Mouse (Mus musculus): Measurements from ENCODE around the gene Glipr2.

Gene Glipr2

DNA sequence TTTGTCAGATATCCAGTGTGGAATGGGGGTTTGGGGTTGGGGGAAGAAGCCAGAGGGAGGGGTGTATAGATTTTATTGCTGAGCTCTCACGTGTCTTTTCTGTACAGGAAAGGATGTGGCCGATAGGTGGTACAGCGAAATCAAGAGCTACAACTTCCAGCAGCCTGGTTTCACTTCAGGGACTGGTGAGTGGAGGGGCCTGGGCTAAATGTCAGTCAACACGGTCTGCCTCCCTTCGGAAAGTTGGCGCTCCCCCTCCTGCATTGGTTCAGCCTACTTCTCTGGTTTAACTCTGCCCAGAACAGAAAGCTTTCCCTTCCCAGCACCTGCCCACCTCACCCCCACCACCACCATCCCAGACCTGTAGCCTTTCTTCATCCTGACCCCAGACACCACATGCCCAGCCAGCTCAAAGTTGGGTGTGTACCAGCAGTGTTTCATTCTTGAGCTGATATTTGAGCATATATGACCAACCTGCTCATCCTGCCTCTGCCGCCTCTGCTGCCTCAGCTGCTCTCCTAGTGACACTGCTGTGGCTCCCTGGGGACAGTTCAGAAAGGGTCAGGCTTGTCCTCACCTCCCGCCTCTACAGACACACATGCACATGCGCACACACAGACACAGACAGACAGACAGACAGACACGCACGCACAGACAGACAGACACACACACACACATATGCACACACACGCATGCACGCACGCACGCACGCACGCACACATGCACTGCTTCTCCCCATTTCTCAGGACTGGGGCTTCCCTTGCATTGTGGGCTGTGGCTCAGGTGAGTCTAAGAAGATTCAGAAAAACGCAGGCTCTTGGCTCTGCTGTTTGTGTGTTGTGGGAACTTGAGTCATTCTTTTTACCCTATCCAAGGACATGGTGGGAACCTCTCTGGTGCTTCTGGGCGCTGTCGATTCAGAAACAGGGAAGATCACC lies 13.5 kb downstream of the Glipr2 start:
- DNase-seq (ENCODE audit: low spot score) = no peak

GRCm38 (mm10) chr4:43971541-43972136 lies 14.4 kb downstream of the Glipr2 start:
- no peak for DNase-seq (ENCODE audit: low spot score)

DNA sequence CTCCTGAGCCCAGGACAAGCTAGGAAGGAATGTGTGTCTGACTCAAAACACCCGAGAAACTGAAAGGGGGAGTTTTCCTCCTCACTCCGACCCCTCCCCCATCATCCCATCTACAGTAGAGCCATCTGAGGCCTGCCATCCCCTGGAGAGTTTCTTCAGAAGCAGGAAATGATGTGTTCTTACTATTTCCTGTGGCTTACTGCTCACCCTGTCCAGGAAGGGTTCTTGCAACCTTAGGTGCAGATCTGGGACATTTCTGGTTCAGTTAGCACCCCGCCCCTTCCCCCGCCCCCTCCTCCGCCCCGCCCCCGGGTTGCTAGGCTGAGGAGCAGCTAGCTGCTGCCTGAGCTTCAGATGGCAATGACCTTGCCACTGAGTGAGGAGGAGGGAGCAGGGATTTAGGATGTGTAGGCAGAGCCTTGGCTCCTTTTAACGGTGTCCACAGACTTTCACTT lies 15.0 kb downstream of the Glipr2 start:
- DNase-seq (ENCODE audit: low spot score) = peak; percentile 35

- no peak for DNase-seq (ENCODE audit: low spot score)
Measured at GRCm38 (mm10) chr4:43973526-43973981, 16.4 kb downstream of the Glipr2 start.

GRCm38 (mm10) chr4:43974914-43975616 lies 17.9 kb downstream of the Glipr2 start:
- DNase-seq (ENCODE audit: low spot score) = no peak

GRCm38 (mm10) chr4:43976223-43976740 lies 19.1 kb downstream of the Glipr2 start:
- no peak for DNase-seq (ENCODE audit: low spot score)

- no peak for DNase-seq (ENCODE audit: low spot score)
Measured at GRCm38 (mm10) chr4:43978521-43979443, 21.6 kb downstream of the Glipr2 start.

DNA sequence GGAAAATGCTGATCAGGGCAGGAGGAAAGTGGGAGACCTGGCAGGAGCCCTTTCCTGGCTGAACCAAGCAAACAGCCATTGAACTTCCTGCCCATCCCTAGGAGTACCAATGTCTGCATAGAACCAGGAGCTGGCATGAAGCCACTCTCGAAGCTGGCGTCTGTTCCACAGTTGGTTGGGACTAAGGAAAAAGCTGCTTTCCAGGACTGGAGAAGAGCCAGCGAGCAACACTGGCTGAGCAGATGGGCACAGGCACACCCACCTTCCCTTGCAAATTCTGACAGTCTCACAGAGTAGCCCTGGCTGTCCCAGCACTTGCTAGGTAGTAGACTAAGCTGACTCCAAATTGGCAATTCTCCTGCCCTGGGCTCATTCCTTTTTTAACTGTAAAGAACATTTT lies 22.5 kb downstream of the Glipr2 start:
- peak; percentile 53 for DNase-seq (ENCODE audit: low spot score)

- DNase-seq (ENCODE audit: low spot score) = no peak
Measured at GRCm38 (mm10) chr4:43980236-43980635, 23.0 kb downstream of the Glipr2 start.

DNA sequence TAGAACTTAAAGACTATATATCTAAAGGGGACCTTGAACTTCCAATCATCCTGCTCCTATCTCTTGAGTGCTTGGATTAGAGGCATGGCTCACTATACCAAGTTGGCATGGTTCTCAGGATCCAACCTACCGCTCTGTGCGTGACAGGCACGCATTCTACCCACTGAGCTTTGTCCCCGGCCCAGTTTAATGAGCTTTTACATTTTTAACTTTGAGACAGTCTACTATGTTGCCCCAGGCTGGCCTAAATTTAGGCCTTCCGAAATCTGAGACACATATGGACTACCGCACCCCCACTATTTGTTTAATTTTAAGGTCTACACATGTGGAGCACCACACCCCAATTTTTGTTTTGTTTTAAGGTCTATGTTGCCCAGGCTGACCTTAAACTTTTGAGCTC lies 23.6 kb downstream of the Glipr2 start:
- DNase-seq (ENCODE audit: low spot score) = no peak

DNA sequence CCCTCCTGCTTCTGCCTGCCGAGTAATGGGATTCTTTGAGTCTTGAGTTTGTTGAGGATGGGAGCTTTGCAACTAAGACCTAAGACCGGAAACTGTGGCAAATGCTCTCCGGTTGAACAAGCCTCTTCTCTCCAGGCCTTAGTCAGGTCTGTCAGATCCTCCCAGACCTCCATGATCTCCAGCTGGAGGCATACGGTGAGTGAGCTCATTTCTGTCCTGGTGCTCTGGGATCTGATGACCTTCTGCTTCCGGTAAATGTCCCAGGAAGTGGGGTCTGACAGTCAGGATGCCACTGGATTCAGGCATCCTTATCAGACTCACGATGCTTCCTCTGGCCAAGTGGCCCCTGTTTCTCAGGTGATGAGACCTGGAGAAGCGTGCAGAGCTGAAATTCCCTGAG lies 24.1 kb downstream of the Glipr2 start:
- DNase-seq (ENCODE audit: low spot score) = no peak

DNA sequence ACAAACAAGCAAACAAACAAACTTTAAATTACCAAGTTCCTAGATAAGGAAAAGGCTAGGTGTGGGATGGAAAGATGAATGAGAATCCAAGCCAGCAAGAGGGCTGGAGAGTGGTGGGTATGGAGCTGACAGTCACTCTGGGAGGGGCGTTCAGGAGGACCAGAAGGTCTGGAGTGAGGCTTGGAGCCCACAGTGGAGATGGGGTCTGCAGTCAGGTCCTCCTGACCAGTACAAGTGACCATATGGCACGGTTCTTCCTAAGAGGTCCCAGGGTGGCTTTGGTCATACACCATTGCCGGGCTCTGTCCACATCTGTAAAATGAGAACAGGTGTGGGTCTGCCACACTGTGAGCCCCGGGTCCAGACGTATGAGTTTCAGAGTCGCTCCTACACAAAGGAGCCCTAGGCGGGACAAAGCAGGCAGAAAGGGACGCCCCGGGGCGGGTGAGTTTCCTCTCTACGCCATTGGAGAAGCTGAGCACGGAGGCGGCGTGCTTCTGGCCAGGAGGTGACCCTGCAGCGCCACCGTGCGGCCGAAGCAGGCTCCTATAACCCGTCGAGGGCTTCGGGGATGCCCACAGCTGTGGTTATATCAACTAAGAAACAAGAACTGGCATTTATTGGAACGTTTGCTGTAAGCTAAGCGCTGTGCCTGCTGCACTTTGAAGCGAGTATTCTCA lies 25.0 kb downstream of the Glipr2 start:
- peak; percentile 95 for DNase-seq (ENCODE audit: low spot score)

DNA sequence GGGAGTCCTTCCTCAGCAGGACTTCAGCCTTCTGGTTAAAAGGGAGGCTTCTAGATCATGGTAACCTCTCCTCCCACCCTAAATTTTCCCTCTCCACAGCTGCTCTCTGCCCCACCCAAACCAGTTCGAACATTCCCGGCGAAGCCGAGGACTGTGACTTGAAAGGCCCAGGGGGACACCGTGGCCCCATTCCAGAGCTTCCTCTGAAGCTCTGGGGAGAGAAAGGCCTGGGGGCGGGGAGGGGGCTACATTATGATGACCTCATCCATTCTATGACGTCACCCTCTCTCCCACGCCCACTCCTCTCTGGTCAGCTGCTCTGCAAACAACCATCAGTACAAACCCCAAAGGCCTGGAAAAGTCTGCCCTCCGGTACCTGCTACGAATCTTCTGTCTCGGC lies 26.0 kb downstream of the Glipr2 start, which contains the start of gene Ccin:
Ccin (plus strand) TSS at position 303 of the 400 bp plus-strand sequence.
- no peak for DNase-seq (ENCODE audit: low spot score)

DNA sequence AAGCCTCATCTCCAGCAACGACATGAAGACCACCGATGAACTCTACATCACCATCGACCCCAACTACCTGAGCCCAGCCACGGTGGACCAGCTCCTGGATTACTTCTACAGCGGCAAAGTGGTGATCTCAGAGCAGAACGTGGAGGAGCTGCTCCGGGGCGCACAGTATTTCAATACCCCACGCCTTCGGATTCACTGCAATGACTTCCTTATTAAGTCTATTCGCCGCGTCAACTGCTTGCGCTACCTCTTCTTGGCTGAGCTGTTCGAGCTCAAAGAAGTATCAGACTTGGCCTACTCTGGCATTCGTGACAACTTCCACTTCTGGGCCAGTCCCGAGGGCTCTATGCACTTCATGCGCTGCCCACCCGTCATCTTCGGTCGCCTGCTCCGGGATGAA lies 26.6 kb downstream of the Glipr2 start:
- no peak for DNase-seq (ENCODE audit: low spot score)

- DNase-seq (ENCODE audit: low spot score) = no peak
Measured at GRCm38 (mm10) chr4:43984326-43984725, 27.1 kb downstream of the Glipr2 start.

GRCm38 (mm10) chr4:43988976-43989375 lies 31.8 kb downstream of the Glipr2 start:
- DNase-seq (ENCODE audit: low spot score) = no peak

DNA sequence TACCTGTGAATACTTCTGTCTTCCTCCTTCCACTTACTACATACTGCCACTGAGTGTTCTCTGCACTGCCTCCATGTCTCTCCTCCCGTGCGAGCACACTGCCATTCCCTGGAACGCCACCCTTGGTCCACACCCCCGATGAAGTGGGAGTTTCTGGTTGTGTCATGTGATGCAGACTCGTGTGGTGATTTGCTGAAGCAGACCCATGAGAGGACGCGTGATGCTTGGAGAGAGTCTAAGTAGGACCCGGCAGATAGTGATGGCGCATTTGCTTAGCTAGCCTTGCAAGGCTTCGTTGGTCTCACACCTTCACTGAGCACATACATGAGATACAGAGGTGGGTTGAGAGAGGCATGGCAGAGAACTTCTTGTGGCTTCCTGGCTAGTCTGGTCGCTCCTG lies 35.9 kb downstream of the Glipr2 start:
- no peak for DNase-seq (ENCODE audit: low spot score)

DNA sequence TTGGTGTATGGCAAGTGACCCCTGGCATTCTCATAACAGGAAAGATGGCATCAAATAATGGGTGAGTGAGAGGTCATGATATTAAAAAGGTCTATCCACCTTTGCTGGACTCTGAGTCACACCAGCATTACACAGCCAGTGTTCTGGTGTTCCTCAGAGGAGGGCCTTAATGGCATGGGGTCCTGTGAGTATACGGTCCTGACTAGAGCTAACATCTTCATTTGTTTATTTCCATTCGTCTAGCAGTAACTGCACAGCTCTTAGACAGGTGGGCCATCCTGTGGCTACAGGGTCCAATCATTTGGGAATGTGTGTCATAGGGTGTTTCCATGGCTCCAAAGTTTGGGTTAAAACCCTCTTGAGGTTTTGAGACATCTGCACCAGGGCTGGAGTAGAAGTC lies 37.1 kb downstream of the Glipr2 start:
- no peak for DNase-seq (ENCODE audit: low spot score)

GRCm38 (mm10) chr4:44003622-44004021 lies 46.4 kb downstream of the Glipr2 start:
- DNase-seq (ENCODE audit: low spot score) = no peak

DNA sequence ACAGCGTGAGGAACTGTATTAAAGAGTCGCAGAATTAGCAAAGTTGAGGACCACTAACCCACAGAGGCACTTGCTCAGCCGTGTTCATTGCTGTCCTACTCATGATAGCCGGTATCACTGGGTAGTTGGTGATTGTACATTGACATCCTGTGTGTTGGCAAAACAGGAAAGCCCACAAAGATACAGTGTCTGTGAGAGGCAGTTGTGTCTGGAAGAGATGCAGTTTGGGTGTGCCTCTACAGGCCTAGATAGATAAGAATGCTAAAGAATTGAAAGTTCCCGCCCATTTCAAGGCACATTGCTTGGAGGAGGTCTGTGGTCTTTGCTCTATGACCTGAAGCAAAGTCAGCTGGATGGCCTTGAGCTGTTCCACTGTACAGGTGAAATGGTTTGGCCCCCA lies 46.9 kb downstream of the Glipr2 start, which contains the start of gene Clta:
Clta (plus strand) TSS at position 327 of the 400 bp plus-strand sequence.
- DNase-seq (ENCODE audit: low spot score) = no peak

Measured in urinary bladder, postnatal 14 days (tissue).